Comparison of ENCODE assay signal across 7 mouse cellular contexts in the genomic region with DNA sequence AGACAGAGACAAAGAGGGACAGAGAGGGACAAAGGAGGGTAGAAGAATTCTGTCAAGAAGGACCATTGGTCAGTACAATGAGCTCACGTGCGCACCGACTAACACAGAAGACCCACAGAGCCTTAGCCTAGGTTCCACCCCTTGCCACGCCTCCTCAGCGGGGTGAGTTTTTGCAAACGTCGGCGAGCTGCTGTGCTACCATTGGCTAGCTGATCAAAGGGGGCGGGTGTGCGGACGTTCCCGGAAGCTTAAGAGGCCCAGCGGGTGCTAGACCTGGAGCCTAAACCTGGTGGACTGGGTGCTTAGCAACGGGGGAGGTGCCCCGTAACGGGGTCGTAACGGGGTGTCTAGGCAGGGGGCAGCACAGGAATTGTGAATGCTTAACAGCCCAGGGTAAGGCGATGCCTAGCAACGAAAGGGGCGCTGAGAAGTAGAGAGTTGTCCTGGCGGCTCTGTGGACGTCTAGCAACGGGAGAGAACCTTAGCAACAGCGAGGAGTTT. TPM values are rescaled to one million over a fixed set of nuclear protein-coding genes. Genes with fewer than 3 reads are reported as not detected.
DNase-seq lines count a peak whose midpoint lies in the region; ATAC-seq lines count a peak whose summit lies in the region.

A gene (plus strand): TSS at position 243 of the 501 bp plus-strand sequence.

- H3K27me3 ChIP-seq in embryonic facial prominence, embryonic 12.5 days, result no peaks in the 10 kb centered on the region
- no peaks in the 10 kb centered on the region for H3K27me3 ChIP-seq in limb, embryonic 11.5 days (ENCODE audit: control insufficient read depth, insufficient read depth, low read length)
- H3K27me3 ChIP-seq in midbrain, embryonic 14.5 days (ENCODE audit: control insufficient read depth, insufficient read depth, low read length), result no peaks in the 10 kb centered on the region

- H3K36me3 ChIP-seq in embryonic facial prominence, embryonic 12.5 days, result no peaks in the 10 kb centered on the region
- no peaks in the 10 kb centered on the region for H3K36me3 ChIP-seq in limb, embryonic 11.5 days (ENCODE audit: control insufficient read depth, insufficient read depth, low read length)
- H3K36me3 ChIP-seq in midbrain, embryonic 14.5 days (ENCODE audit: control insufficient read depth, insufficient read depth, low read length), result no peaks in the 10 kb centered on the region

- peak within 1 kb of the TSS; percentile 45; the same call in 1 of the 2 replicates for H3K9ac ChIP-seq in embryonic facial prominence, embryonic 12.5 days
- H3K9ac ChIP-seq in limb, embryonic 11.5 days (ENCODE audit: low read length), result peak within 1 kb of the TSS; percentile 41
- H3K9ac ChIP-seq in midbrain, embryonic 14.5 days (replicated peaks; ENCODE audit: low read length), result peak within 1 kb of the TSS; percentile 55

- peak within 1 kb of the TSS; percentile 46 for H3K4me3 ChIP-seq in embryonic facial prominence, embryonic 12.5 days
- H3K4me3 ChIP-seq in limb, embryonic 11.5 days (ENCODE audit: low read depth, low read length), result peak within 1 kb of the TSS; percentile 43
- H3K4me3 ChIP-seq in midbrain, embryonic 14.5 days (replicated peaks; ENCODE audit: low read depth, low read length), result peak within 1 kb of the TSS; percentile 53

- H3K9me3 ChIP-seq in embryonic facial prominence, embryonic 12.5 days, result no peaks in the 10 kb centered on the region
- H3K9me3 ChIP-seq in limb, embryonic 11.5 days (ENCODE audit: control insufficient read depth, low read length), result no peaks in the 10 kb centered on the region
- H3K9me3 ChIP-seq in midbrain, embryonic 14.5 days (ENCODE audit: control insufficient read depth, low read length), result no peaks in the 10 kb centered on the region

- WGBS in embryonic facial prominence, embryonic 12.5 days, result under 1% methylated on average over 25 of the region's 25 CpGs
- under 1% methylated on average over 25 of the region's 25 CpGs for WGBS in limb, embryonic 11.5 days
- under 1% methylated on average over 25 of the region's 25 CpGs for WGBS in midbrain, embryonic 14.5 days

- H3K4me1 ChIP-seq in embryonic facial prominence, embryonic 12.5 days, result peaks cover 13% of the 10 kb centered on the region
- H3K4me1 ChIP-seq in limb, embryonic 11.5 days (ENCODE audit: control insufficient read depth, insufficient read depth, low read length), result 0 out of 2 replicates have a peak, but pooled peaks cover 6% of the 10 kb centered on the region
- peaks cover 11% of the 10 kb centered on the region for H3K4me1 ChIP-seq in midbrain, embryonic 14.5 days (ENCODE audit: control insufficient read depth, insufficient read depth, low read length)

- peak within 1 kb of the TSS; percentile 70 for H3K4me2 ChIP-seq in embryonic facial prominence, embryonic 12.5 days (replicated peaks)
- peak within 1 kb of the TSS; percentile 61 for H3K4me2 ChIP-seq in limb, embryonic 11.5 days (ENCODE audit: low read depth, severe bottlenecking)
- peak within 1 kb of the TSS; percentile 79 for H3K4me2 ChIP-seq in midbrain, embryonic 14.5 days (ENCODE audit: low read length)

- peak; percentile 90 for ATAC-seq in embryonic facial prominence, embryonic 12.5 days (ENCODE audit: insufficient number of reproducible peaks, insufficient read depth, low FRiP score, low TSS enrichment)
- peak; percentile 93 for ATAC-seq in limb, embryonic 11.5 days (ENCODE audit: insufficient number of reproducible peaks, low FRiP score, low TSS enrichment, low read depth)
- peak; percentile 92 for ATAC-seq in midbrain, embryonic 14.5 days (ENCODE audit: low FRiP score, low TSS enrichment)

- peak; percentile 93 for DNase-seq in adrenal gland, postnatal 25 days
- peak; percentile 100 for DNase-seq in heart, adult 11 months
- peak; percentile 94 for DNase-seq in kidney, adult 18-20 months
- peak; percentile 96 for DNase-seq in limb, embryonic 11.5 days (ENCODE audit: low spot score)
- peak; percentile 97 for DNase-seq in midbrain, embryonic 14.5 days
- peak; percentile 88 to 91 for DNase-seq in spleen, adult 18-20 months

- H3K27ac ChIP-seq in embryonic facial prominence, embryonic 12.5 days, result peak within 1 kb of the TSS; percentile 67; the same call in 1 of the 2 replicates
- H3K27ac ChIP-seq in limb, embryonic 11.5 days (replicated peaks; ENCODE audit: low read depth, low read length), result peak within 1 kb of the TSS; percentile 33; the same call in 1 of the 2 replicates
- H3K27ac ChIP-seq in midbrain, embryonic 14.5 days (replicated peaks; ENCODE audit: low read depth, low read length), result peak within 1 kb of the TSS; percentile 85

RNA-seq across cellular contexts. Expression of the gene that starts here (rescaled TPM):
- total RNA-seq in adrenal gland, postnatal 25 days (2021), result 74.4 and 90.3 TPM in 2 replicates
- polyA plus RNA-seq in embryonic facial prominence, embryonic 12.5 days (2016; fragmentation: Nextera tagmentation; extraction: Ambion mirVana), result 16.1 and 19.6 TPM in 2 replicates
- 14.5 and 15.5 TPM in 2 replicates for polyA plus RNA-seq in limb, embryonic 11.5 days (2014; fragmentation: Nextera tagmentation; extraction: Ambion mirVana)
- 19.8 and 22.6 TPM in 2 replicates for polyA plus RNA-seq in midbrain, embryonic 14.5 days (2014; fragmentation: Nextera tagmentation; extraction: Ambion mirVana)

Comparison
In these comparisons a context has a peak if more than half of its experiments do, and no peak if none do; other contexts are left out.
1. Peak in every context shown above with its lines: DNase-seq, ATAC-seq, H3K4me3 ChIP-seq and H3K27ac ChIP-seq.
2. H3K27ac ChIP-seq: peak in every context shown above with its lines; median percentile 85 in midbrain, embryonic 14.5 days; 67 in embryonic facial prominence, embryonic 12.5 days; 33 in limb, embryonic 11.5 days.